Mouse (Mus musculus) spleen, postnatal 36 days (tissue): ENCODE results near the gene Bex3.
"Not testable (repeated sequence)": the region's sequence is repeated elsewhere in the genome, so short reads cannot be mapped to it uniquely, and the experiment has no call there.

Source experiments
- DNase-seq, 2 experiments: peaks; one replicate each; pipeline ENCODE4 v3.0.0; 2022; ENCODE audit warnings: low spot score in 2 of 2, mixed read lengths in 1 of 2

The Bex3 gene

DNA sequence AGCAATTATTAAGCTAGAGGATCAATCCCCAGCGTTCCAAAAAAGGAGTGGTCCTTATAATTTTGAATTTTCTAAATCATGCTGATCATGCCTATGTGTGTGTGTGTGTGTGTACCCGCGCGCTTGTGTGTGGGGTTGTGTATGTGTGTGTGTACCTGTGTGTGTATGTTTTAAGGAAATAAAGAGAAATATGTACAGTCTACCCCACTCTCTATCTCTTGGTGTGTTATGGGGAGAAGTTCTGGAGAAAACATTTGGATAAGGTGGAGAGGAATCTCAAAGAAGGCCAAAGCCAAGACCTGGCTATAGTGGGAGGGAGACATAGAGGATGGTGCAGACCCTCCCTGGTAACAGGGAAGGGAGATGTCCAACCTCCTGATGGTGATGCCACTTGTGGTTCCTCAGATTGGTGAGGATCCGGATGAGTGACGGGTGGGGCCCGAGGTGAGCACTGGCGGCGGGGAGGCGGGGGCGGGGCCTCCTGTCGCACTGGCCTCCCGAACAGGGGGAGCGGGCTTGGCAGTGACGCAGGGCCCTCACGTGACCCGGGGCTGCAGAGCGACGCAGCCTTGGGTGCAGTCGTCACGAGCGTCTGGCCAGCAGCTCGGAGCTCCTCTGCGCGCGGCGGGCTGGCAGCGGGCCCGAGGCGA lies at the start of gene Bex3:
Gene Bex3, plus strand, starts transcription at position 511 of the 650 bp plus-strand sequence.
- peak; percentile 24 to 43 for DNase-seq

DNA sequence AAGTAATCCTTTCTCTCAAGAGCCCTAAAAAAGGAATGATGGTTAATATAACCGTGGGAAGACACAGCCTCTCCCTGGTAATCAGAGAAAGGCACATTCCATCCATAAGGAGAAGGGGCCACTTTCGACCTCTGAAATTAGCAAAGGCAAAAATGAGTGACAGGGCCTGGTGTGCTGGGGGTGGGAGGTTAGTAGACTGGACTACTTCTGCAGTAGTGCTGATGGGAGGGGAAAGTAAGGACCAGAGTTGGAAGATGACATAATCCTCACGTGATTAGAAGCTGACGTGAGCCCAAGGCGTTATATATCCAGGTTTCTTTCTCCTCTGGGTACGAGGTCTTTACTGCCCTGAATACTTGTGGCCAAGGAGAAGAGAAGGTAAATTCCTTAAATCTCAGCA lies 46.3 kb upstream of the Bex3 start:
- DNase-seq, result no peak

DNA sequence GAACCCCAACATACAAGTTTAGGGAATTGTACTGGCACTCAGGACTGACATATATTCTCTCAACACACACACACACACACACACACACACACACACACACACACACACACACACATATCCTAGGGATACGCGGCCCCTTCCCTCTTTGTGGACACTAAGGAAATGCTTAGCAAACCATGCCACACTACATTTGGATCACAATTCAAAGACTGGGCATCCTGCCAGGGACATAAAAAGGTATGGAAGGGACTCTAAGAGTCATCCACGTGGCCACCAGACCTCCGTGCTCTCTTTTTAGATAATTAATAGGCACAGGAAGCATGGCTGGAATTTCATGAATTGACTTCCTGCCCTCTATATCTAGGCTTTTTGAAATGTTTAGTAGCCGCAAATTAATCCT lies 42.3 kb upstream of the Bex3 start:
- no peak for DNase-seq

DNA sequence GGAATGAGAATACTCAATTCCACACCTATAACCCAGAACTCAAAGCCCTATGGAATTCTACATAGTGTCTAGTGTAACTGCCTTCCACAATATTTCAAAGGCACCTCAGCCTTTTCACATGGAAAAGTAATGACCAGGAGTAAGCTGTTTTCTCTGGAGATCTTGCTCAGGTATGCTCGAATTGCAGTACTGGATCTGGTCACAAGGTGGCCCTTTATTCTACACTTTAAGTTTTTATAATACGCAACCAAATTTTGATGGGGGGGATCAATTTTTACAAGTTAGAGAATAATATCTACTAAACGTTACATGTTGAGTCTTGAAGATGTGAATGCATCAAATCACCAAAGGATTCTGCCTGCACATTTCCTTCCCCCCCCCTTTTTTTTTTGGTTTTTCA lies 31.9 kb upstream of the Bex3 start:
- peak in 1 of 2 experiments; percentile 1 for DNase-seq

DNA sequence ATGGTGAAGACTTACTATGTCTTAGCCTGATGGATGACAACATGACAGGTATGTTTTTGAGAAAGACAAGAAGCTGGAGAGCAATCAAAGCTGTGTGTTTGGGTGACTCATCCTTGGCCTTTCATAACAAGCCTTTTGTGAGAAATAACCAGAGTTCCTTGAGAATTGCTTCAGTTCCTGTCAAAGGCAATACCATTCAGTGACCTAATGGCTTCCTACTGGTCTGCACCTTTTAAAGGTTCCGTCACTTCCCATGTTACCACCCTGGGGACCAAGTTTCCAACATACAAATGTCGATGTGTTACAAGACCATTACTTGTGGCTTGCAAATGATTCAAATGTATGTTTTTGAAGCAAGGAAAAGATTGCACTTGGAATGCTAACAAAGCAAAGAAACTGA lies 26.9 kb upstream of the Bex3 start:
- no peak for DNase-seq

DNA sequence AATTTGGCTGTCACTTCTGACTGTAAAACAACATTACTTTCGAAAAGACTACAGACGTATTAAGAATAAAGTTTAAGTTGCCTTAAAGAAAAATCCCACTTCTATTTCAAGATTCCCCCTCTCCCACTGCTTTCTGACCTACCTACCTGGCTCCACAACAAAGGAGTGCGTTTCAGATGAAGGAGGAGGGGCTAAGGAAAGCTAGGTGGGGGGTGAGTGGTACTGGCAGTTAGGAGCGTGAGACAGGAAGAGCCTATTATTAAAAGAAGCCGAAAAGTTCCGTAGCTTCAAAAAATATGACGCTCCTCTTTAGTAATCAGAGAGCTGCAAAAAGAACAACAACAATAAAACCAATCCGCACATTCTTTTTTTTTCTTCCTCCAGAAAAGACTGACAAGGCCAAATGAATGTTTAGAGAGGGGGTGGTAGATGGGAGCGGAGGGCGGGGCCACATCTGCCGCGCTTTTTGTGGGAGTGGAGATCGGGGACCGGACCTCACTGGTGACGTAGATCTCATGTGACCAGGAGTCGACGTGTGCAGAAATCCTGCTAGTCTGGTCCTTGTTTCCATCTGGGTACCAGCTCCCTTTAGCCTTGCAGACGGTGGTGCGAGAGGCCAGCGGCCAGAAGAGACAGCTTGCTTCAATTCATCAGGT lies 25.4 kb upstream of the Bex3 start, which contains the start of gene Tceal9:
Gene Tceal9, plus strand, starts transcription at position 506 of the 656 bp plus-strand sequence.
- peak; percentile 63 to 70 for DNase-seq

DNA sequence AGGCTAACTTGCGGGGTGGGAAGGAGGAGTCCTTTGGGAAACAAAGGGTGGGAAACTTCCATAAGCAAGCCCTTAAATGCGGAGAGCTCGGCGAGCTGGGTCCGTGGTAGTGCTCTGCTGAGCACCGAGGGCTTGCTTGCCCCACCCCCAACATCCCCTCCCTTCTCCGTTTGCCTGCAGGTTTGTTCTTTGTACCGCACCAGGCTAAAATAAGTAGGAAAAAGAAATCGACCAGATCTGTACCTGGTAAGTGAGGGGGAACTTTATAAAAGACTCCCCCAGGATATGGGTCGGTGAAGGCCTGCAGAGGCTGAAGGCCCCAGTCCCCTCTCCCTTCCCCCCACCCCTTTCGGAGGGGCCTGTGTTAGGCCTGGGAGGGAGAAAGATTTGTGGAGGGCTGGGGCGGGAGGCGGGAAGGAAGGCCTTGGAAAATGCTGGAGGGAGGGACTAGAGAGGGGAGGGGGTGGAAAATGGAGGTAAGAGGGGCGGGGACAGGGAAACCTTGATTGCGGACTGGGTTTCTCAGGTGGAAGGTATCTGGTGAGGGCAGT lies 24.5 kb upstream of the Bex3 start:
- DNase-seq, result peak in 1 of 2 experiments; percentile 2

DNA sequence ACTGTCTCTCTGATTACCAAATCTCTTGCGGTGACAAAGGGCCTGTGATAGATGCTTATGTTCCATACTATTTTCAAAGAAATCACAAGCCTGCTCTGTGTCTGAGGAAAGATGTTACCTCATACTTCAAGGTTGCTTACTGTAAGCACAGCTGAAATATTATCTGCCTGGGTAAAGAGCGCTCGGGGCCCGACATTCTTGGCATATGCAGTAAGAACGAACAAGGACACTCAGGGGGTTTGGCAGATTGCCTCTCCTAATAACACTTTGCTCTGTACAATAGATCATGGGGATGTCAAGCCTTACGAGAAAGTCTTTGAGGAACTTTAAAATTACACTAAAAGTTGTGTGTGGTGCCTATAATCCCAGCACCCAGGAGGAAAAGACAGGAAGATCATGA lies 21.2 kb upstream of the Bex3 start:
- no peak for DNase-seq

DNA sequence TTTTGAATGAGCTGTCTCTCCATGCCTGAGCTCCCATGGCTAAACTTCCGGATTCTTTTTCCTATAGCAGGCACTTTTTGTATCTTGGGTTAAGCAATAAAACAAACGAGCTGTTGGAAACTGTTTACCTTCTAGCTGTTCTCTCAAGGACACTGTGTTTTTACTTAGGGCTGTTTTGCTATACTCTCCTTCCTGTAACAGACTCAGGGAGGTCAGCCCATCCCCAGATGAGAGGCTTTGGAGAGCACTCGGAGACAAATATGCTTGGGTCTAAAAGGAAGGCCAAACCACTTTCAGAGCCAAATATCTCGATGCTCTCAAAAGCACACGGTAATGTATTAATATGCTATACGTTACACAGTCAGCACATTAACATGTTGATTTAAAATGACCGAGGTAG lies 20.4 kb upstream of the Bex3 start:
- DNase-seq, result no peak

DNA sequence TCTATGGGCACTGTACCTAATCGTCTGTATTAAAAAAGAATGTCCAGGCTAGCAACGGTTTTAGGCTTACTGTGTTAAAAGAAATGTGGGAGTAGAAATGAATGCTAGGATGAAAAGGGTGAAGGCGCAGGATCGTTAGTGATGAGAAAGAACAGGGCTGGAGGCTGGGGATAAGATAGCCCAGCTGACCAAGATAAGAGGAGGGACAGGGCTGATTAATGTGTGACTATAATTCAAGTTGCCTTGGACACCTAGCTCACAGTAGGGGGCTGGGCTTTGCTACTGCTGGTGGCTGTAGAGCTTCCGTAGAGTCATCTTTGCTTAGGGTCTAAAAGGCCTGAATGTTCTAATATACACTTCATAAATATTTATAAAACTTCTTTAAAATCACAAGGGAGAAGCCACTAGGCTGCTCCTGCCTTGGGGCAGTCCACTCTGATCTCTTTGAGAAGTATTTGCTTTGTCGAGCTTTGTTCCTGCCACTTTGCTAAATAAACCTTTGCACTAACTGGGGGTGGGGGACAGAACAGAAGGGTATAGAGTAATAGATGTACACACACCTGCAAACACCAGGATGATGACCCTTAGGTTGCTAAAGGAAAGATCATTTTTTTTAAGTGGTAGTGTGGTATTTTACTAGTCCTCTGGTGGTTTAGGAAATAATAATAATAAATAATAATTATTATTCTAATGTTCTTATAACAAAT lies 17.9 kb upstream of the Bex3 start:
- DNase-seq, result no peak

DNA sequence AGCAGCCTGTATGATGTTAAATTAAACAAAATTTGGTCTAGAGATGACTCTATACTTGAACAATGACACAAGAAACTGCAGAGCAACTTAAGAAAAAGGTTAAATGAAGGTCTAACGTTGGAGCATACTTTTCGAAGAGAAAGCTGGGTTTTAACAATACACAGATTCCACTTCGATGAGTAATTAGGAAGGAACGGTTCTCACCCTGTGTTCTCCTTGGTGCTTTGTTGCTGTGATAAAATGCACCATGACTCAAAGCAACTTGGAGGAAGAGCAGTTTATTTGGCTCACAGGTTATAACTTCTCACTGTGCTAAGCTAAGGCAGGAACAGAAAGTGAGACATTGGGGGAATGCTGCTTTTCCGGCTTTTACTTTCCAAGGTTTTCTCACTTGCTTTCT lies 2.3 kb upstream of the Bex3 start:
- DNase-seq, result no peak

DNA sequence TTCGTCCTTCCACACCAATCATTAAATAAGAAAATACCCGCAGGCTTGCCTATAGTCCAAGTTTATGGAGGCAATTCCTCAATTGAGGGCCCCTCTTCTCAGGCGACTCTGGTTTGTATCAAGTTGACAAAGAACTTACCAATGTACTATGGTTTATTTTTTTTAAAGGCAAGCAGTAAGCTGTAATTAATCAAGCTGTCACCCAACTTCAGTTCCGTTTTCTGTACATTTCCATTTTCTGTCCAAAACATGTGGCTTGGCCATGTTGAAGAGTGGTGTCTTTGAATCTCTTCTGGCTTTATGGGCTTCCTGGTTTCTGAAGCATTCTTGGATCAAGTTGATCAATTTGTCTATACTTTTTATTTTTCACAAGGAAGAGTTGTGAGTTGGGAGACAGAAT lies 1.9 kb upstream of the Bex3 start:
- no peak for DNase-seq

DNA sequence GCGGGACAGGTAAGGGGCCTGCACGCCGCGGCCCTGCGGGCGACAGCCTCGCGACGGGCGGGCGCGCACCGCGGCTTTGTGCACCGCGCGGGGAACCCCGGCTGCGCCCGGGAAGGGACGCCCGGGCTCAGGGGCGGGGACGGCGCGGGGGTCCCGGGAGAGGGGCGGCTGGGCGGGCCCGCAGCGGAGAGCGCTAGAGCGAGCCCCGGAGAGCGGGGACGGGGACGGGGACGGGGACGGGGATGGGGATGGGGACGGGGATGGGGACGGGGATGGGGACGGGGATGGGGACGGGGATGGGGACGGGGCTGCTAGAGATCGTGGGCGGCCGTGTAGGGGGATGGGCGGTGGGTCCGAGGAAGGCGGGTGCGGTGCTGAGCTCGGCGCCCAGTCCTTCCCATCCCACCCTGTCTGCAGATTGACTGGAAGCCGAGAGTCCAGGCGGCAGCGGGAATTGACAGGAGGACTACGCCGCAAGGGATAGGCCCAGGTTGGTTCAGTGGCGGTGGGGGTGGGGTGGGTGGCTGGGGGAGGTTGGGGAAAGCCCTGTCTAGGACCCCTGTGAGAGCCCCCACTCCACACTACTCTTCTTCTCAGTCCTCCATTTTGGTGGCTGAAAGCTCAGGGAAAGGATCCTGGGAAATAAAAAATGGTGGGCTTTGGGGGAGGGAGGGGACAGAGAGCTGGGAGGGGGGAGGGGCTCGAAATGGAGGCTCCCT lies 499 bp downstream of the Bex3 start:
- DNase-seq, result not testable (repeated sequence)

DNA sequence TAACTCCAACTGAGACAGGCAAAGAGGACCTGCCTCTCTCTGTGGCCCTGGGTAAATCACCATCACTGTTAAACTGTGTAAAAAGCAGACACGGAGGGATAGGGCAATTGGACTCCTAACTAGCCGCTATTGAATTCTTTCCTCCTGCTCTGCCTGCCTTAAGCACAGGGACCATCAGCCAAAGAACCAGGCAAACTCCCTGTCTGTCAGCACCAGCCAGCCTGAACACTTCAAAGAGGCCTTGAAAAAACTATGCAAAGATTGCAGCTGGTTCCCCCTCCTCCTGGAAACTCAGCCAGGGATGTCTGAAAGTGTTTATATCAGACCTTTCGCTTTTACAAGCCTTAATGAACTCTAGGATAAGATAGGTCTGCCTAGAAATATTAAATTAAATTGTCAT lies 4.5 kb downstream of the Bex3 start:
- no peak for DNase-seq

DNA sequence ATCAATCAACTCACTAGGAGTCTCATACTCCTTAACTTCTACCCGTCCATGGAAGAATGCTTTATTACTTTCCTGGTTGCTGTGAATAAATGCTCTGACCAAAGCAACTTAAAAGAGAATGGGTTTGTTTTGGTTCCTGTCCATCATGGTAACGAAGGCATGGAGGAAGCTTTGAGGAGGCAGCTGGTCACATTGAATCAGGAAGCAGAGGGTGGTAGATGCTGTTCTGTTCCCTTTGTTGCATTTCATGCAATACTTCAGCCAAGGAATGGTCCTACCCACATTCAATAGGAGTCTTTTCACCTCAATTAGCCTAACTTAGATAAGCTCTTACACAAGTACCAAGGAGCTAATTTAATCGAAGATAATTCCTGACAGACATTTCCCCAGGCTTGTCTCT lies 5.3 kb downstream of the Bex3 start:
- no peak for DNase-seq

DNA sequence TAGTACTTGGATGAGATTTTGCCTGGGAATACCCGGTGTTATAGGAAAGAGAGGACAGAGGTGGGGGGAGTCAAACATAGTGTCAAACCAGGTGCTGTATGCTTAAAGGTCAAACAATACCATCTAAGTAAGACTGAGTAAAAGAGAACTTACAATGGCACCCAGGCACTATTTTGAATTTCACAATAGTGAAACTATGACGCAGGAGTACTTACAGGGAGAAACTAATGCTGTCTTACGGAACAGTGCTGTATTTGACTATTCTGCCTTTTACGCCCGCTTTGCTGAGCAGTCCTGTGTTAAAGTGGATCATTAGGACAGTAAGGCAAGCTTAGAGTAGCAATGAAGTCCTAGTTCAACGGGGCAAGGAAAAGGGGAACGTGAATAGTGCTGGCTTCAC lies 7.5 kb downstream of the Bex3 start:
- DNase-seq, result no peak

DNA sequence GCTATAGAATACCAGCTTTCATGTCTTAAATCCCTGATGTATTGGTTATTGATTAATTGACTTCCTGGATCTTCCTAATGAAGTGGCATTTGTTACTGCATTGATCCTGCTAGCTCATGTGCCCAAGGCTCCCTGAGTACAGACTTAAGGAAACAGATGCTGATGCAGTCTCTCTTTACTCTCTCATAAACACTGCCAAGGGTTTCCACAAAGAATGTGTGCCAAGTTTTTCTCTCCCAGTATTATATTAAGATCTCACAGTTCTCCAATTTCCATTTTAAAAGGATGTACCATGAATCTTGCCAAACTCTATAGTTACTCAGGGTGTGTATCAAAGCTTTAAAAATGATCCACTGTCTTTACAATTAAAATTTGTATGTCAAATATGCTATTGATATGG lies 8.3 kb downstream of the Bex3 start:
- DNase-seq, result no peak

DNA sequence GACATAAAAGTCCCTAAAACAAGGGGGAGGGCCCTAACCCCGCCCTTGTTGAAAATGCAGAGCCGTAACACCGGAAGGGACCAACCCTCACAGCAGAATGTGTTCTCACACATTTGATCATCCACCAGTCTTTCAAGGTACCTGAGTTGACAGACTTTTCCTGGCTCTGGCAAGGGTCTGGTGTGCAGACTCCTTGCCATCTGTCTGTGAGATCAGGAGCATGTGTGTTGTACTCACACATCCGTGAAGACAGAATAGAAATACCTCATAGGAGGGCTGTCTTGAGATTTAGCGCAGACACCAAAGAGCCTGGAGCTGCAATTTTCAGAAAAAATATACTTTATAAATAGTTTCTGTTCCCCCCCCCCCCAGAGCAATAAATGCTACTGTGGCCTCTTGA lies 9.4 kb downstream of the Bex3 start:
- DNase-seq, result no peak

DNA sequence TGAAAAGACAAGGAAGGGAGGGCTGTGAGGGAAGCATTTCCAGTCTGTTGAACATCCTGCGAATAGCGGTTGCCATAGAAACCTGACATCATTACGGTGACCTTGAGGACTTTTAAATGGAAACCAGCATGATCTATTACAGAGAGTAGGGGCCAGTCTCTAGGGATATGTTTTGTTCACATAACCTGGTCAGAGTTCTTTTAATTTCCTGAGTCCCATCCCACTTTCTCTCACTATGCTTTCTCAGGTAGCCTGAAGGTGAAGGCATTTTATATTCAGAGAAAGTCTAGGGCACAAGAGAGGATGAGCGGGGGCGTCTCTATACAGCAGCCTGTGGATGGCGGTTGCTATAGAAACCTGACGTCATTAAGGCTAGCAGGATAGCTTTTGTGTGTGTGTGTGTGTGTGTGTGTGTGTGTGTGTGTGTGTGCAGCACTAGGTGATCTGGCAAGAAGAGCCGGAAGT lies 20.8 kb downstream of the Bex3 start:
- DNase-seq, result no peak

DNA sequence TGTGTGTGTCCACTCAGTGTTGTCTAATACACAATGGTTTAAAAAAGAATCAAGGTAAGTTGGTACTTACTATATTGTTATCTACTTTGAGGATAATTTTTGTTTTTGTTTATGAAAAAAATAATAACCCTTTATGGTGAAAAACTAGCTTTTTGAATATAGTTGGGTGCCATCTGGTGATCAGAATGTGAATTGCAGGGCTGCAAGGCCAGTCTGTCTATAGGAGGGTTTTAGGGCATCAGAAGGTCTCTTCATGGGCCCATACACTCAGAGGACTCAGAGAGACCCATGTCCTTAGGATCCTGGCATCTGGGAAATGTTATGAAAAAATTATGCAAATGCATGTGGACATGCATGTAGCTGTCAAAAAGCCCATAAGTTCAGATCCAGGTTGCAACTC lies 34.2 kb downstream of the Bex3 start:
- peak in 1 of 2 experiments; percentile 1 for DNase-seq

DNA sequence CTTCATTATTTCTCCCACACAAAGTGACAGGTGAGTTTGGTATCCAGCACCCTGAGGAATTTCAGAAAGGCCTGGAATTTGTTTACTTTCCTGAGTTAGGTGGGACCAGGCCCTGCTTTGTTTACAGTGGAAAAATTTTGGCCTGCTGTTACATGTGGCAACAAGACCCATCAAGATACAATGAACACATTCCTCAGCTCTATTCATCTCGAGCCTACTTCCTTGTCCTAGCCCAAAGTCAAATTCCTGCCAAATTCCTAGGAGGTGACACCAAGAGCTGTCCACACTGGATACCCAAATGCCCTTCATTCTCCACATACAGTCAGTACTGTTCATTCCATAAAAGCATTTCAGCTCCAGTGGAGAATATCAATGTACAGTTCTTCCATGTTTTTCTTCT lies 36.1 kb downstream of the Bex3 start:
- no peak for DNase-seq

DNA sequence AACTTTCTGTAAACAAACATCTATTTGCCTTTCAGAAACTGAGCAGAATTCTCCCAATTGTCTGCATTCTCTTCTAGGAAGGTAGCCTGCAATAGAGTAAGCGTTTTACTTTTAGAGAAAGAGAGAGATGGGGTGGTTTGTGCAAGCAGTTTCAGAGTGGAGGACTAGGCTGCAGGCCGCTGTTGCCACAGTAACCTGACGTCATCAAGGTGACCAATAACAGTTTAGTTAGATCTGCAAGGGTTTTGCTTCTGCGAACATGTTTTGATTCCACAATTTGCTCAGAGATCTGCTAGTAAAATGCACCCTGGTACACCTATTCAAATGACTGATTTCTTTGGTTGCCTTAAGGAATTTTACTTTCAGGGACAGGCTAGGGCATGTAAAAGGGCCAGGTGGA lies 43.2 kb downstream of the Bex3 start:
- no peak for DNase-seq
